Mouse (Mus musculus): ENCODE measurements at regions not wholly inside any gene's neighbourhood (a gene's known extent, or its start where the extent isn't known, plus 50 kb on each side); places are given as distances from the start of the nearest gene placed in this dataset.

- ATAC-seq (ENCODE audit: low TSS enrichment), result no peak
Observed at GRCm38 (mm10) chr3:143713183-143713582, 491.8 kb downstream of the Lmo4 start.

GRCm38 (mm10) chr3:143710805-143711469 lies 494.1 kb downstream of the Lmo4 start:
- peak; percentile 61 for ATAC-seq (ENCODE audit: low TSS enrichment)

GRCm38 (mm10) chr3:143706679-143707078 lies 498.3 kb downstream of the Lmo4 start:
- peak; percentile 90 for ATAC-seq (ENCODE audit: low TSS enrichment)

GRCm38 (mm10) chr3:143694817-143695216 lies 510.2 kb downstream of the Lmo4 start:
- ATAC-seq (ENCODE audit: low TSS enrichment), result no peak

- ATAC-seq (ENCODE audit: low TSS enrichment), result no peak
Observed at GRCm38 (mm10) chr3:143685742-143686141, 519.3 kb downstream of the Lmo4 start.

GRCm38 (mm10) chr3:143678186-143678585 lies 526.8 kb downstream of the Lmo4 start:
- peak; percentile 59 for ATAC-seq (ENCODE audit: low TSS enrichment)

- no peak for ATAC-seq (ENCODE audit: low TSS enrichment)
Observed at GRCm38 (mm10) chr3:143674855-143675254, 530.2 kb downstream of the Lmo4 start.

GRCm38 (mm10) chr3:143674446-143674845 lies 530.6 kb downstream of the Lmo4 start:
- no peak for ATAC-seq (ENCODE audit: low TSS enrichment)

- ATAC-seq (ENCODE audit: low TSS enrichment), result no peak
Observed at GRCm38 (mm10) chr3:143662041-143662685, 542.9 kb downstream of the Lmo4 start.

- ATAC-seq (ENCODE audit: low TSS enrichment), result no peak
Observed at GRCm38 (mm10) chr3:143659421-143659978, 545.5 kb downstream of the Lmo4 start.

GRCm38 (mm10) chr3:143647237-143647636 lies 557.8 kb downstream of the Lmo4 start:
- ATAC-seq (ENCODE audit: low TSS enrichment), result no peak

GRCm38 (mm10) chr3:143646836-143647235 lies 558.2 kb downstream of the Lmo4 start:
- ATAC-seq (ENCODE audit: low TSS enrichment), result no peak

GRCm38 (mm10) chr3:143633036-143633435 lies 572.0 kb downstream of the Lmo4 start:
- no peak for ATAC-seq (ENCODE audit: low TSS enrichment)

- ATAC-seq (ENCODE audit: low TSS enrichment), result 0 out of 2 replicates have a peak, but pooled peaks have one; percentile 27
Observed at GRCm38 (mm10) chr3:143631183-143631582, 573.8 kb downstream of the Lmo4 start.

- ATAC-seq (ENCODE audit: low TSS enrichment), result no peak
Observed at GRCm38 (mm10) chr3:143624906-143625305, 580.1 kb downstream of the Lmo4 start.

- no peak for ATAC-seq (ENCODE audit: low TSS enrichment)
Observed at GRCm38 (mm10) chr3:143622275-143622674, 582.7 kb downstream of the Lmo4 start.

GRCm38 (mm10) chr3:143619125-143619524 lies 585.9 kb downstream of the Lmo4 start:
- no peak for ATAC-seq (ENCODE audit: low TSS enrichment)

- ATAC-seq (ENCODE audit: low TSS enrichment), result no peak
Observed at GRCm38 (mm10) chr3:143614895-143615294, 590.1 kb downstream of the Lmo4 start.

- peak; percentile 80 for ATAC-seq (ENCODE audit: low TSS enrichment)
Observed at GRCm38 (mm10) chr3:143614004-143614403, 591.0 kb downstream of the Lmo4 start.

GRCm38 (mm10) chr3:143609673-143610072 lies 595.3 kb downstream of the Lmo4 start:
- ATAC-seq (ENCODE audit: low TSS enrichment), result no peak

GRCm38 (mm10) chr3:143599120-143599519 lies 605.9 kb downstream of the Lmo4 start:
- no peak for ATAC-seq (ENCODE audit: low TSS enrichment)

GRCm38 (mm10) chr3:143596949-143597593 lies 607.9 kb downstream of the Lmo4 start:
- ATAC-seq (ENCODE audit: low TSS enrichment), result peak; percentile 35
